Mouse (Mus musculus) lung, adult 2 months (tissue): ENCODE data around the gene Tcta.

Experiments used
- CTCF ChIP-seq: fragments of 200-500 bp; IDR thresholded peaks from 2 replicates; pipeline ENCODE4 v1.5.1; 2011; ENCODE audit warnings: mild to moderate bottlenecking, low read length, control low read depth; ENCODE audit not compliant: insufficient read depth
- POLR2A ChIP-seq: fragments of 200-500 bp; IDR thresholded peaks from 2 replicates; pipeline ENCODE4 v1.6.1; 2011; ENCODE audit warnings: low read depth, mild to moderate bottlenecking, control low read depth, low read length, borderline replicate concordance; ENCODE audit errors: extremely low read depth

DNA sequence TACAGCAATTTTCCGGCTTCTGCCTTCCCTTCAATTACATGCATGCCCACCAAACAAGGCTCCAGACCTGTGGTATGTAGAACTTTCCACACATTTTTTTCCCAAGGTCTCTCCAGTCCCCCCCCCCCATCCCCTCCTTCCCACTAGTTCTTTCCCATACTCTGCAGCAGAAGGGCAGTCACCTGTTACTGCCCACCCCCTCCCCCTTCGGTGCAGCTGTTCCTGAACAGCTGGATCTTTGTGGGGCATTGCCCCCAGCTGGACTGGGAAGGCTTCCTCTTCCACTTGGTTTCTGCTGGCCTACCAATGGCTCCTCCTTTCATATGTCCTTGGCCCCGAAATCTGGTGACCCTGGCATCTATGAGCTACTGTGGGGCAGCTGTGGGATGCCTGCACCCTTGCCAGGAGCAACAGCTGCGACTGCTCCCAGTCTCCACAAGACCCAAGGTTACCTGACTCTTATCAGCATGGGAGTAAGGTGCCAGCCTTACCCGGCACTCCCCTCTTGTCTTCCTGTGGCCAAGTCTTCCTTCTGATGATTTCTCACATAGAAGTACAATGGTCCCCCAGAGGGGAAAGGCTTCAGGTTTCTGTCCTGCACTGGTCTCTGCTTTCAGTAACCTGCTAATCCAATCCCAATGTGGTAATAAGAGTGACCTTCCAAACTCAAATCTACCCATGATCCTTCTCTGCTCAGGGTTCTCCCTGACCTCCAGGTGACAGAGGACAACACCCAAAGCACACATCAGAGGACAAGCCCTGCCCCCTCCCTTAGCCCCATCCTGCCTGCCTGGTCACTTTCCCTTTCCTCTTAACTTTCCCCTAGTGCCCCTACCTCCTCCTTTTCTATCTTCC lies 31.3 kb downstream of the Tcta start:
- TF ChIP-seq POLR2A (no peak), CTCF (no peak)
